Mouse (Mus musculus): ENCODE measurements around the gene Slc8b1. TPM values are rescaled to one million over a fixed set of nuclear protein-coding genes. Genes with fewer than 3 reads are reported as not detected.

Gene Slc8b1
- polyA plus RNA-seq, 1 experiment, result 3.2 TPM

GRCm38 (mm10) chr5:120468830-120469229, 42.1 kb upstream of the Slc8b1 start:
- Histone ChIP-seq H3K27me3 (ENCODE audit: control insufficient read depth, insufficient read depth, low read length) (no peaks in the 10 kb centered on the region), H3K36me3 (ENCODE audit: control insufficient read depth, insufficient read depth, low read length) (no peaks in the 10 kb centered on the region), H3K4me3 (ENCODE audit: control insufficient read depth, low read depth, low read length) (no peak overlapping the region), H3K27ac (ENCODE audit: control insufficient read depth, insufficient read depth, low read depth, low read length) (no peak overlapping the region), H3K4me1 (ENCODE audit: control insufficient read depth, insufficient read depth, low read length) (no peaks in the 10 kb centered on the region)
- TF ChIP-seq CTCF (IDR thresholded peaks at IDR 0.05; ENCODE audit: control insufficient read depth, insufficient read depth, insufficient replicate concordance, low read depth, low read length) (no peak), POLR2A (IDR thresholded peaks at IDR 0.05; ENCODE audit: control insufficient read depth, low read depth, low read length) (no peak)

GRCm38 (mm10) chr5:120471538-120471937, 39.4 kb upstream of the Slc8b1 start:
- no peak overlapping the region for H3K4me3 ChIP-seq (ENCODE audit: control insufficient read depth, low read depth, low read length)
- no peak overlapping the region for H3K27ac ChIP-seq (ENCODE audit: control insufficient read depth, insufficient read depth, low read depth, low read length)
- no peaks in the 10 kb centered on the region for H3K27me3 ChIP-seq (ENCODE audit: control insufficient read depth, insufficient read depth, low read length)
- H3K4me1 ChIP-seq (ENCODE audit: control insufficient read depth, insufficient read depth, low read length), result peaks cover 4% of the 10 kb centered on the region; the same call in 1 of the 2 replicates
- TF ChIP-seq POLR2A (IDR thresholded peaks at IDR 0.05; ENCODE audit: control insufficient read depth, low read depth, low read length) (no peak), CTCF (IDR thresholded peaks at IDR 0.05; ENCODE audit: control insufficient read depth, insufficient read depth, insufficient replicate concordance, low read depth, low read length) (no peak)
- H3K36me3 ChIP-seq (ENCODE audit: control insufficient read depth, insufficient read depth, low read length), result no peaks in the 10 kb centered on the region

- H3K27me3 ChIP-seq (ENCODE audit: control insufficient read depth, insufficient read depth, low read length), result no peaks in the 10 kb centered on the region; the same call in 1 of the 2 replicates
- H3K36me3 ChIP-seq (ENCODE audit: control insufficient read depth, insufficient read depth, low read length), result no peaks in the 10 kb centered on the region
- peaks cover 5% of the 10 kb centered on the region; the same call in 1 of the 2 replicates for H3K4me1 ChIP-seq (ENCODE audit: control insufficient read depth, insufficient read depth, low read length)
- TF ChIP-seq POLR2A (IDR thresholded peaks at IDR 0.05; ENCODE audit: control insufficient read depth, low read depth, low read length), result no peak
- no peak for TF ChIP-seq CTCF (IDR thresholded peaks at IDR 0.05; ENCODE audit: control insufficient read depth, insufficient read depth, insufficient replicate concordance, low read depth, low read length)
- H3K4me3 ChIP-seq (ENCODE audit: control insufficient read depth, low read depth, low read length), result no peak within 1 kb of the TSS
- H3K27ac ChIP-seq (ENCODE audit: control insufficient read depth, insufficient read depth, low read depth, low read length), result no peak within 1 kb of the TSS
Measured at GRCm38 (mm10) chr5:120472770-120473169, 38.2 kb upstream of the Slc8b1 start, which contains the start of gene Sdsl. Gene Sdsl (minus strand): TSS chr5:120472810.

- TF ChIP-seq CTCF (IDR thresholded peaks at IDR 0.05; ENCODE audit: control insufficient read depth, insufficient read depth, insufficient replicate concordance, low read depth, low read length), result no peak
- no peak for TF ChIP-seq POLR2A (IDR thresholded peaks at IDR 0.05; ENCODE audit: control insufficient read depth, low read depth, low read length)
- H3K27ac ChIP-seq (ENCODE audit: control insufficient read depth, insufficient read depth, low read depth, low read length), result no peak overlapping the region
- no peaks in the 10 kb centered on the region for H3K36me3 ChIP-seq (ENCODE audit: control insufficient read depth, insufficient read depth, low read length)
- H3K4me3 ChIP-seq (ENCODE audit: control insufficient read depth, low read depth, low read length), result no peak overlapping the region
- H3K27me3 ChIP-seq (ENCODE audit: control insufficient read depth, insufficient read depth, low read length), result no peaks in the 10 kb centered on the region; the same call in 1 of the 2 replicates
- peaks cover 5% of the 10 kb centered on the region; the same call in 1 of the 2 replicates for H3K4me1 ChIP-seq (ENCODE audit: control insufficient read depth, insufficient read depth, low read length)
Measured at GRCm38 (mm10) chr5:120473361-120473760, 37.6 kb upstream of the Slc8b1 start.

- Histone ChIP-seq H3K4me3 (ENCODE audit: control insufficient read depth, low read depth, low read length) (no peak overlapping the region), H3K36me3 (ENCODE audit: control insufficient read depth, insufficient read depth, low read length) (no peaks in the 10 kb centered on the region), H3K27ac (ENCODE audit: control insufficient read depth, insufficient read depth, low read depth, low read length) (no peak overlapping the region), H3K27me3 (ENCODE audit: control insufficient read depth, insufficient read depth, low read length) (no peaks in the 10 kb centered on the region; the same call in 1 of the 2 replicates), H3K4me1 (ENCODE audit: control insufficient read depth, insufficient read depth, low read length) (peaks cover 5% of the 10 kb centered on the region; the same call in 1 of the 2 replicates)
- no peak for TF ChIP-seq CTCF (IDR thresholded peaks at IDR 0.05; ENCODE audit: control insufficient read depth, insufficient read depth, insufficient replicate concordance, low read depth, low read length)
- no peak for TF ChIP-seq POLR2A (IDR thresholded peaks at IDR 0.05; ENCODE audit: control insufficient read depth, low read depth, low read length)
Measured at GRCm38 (mm10) chr5:120475861-120476260, 35.1 kb upstream of the Slc8b1 start.

- Histone ChIP-seq H3K36me3 (ENCODE audit: control insufficient read depth, insufficient read depth, low read length) (no peaks in the 10 kb centered on the region), H3K27ac (ENCODE audit: control insufficient read depth, insufficient read depth, low read depth, low read length) (no peak within 1 kb of the TSS), H3K27me3 (ENCODE audit: control insufficient read depth, insufficient read depth, low read length) (no peaks in the 10 kb centered on the region; the same call in 1 of the 2 replicates), H3K4me1 (ENCODE audit: control insufficient read depth, insufficient read depth, low read length) (peaks cover 5% of the 10 kb centered on the region; the same call in 1 of the 2 replicates), H3K4me3 (ENCODE audit: control insufficient read depth, low read depth, low read length) (no peak within 1 kb of the TSS)
- no peak for TF ChIP-seq CTCF (IDR thresholded peaks at IDR 0.05; ENCODE audit: control insufficient read depth, insufficient read depth, insufficient replicate concordance, low read depth, low read length)
- TF ChIP-seq POLR2A (IDR thresholded peaks at IDR 0.05; ENCODE audit: control insufficient read depth, low read depth, low read length), result no peak
Measured at GRCm38 (mm10) chr5:120476296-120476695, 34.7 kb upstream of the Slc8b1 start, which contains the start of gene Sds. Gene Sds (plus strand): TSS chr5:120476526.

GRCm38 (mm10) chr5:120477993-120478392, 33.0 kb upstream of the Slc8b1 start:
- no peak overlapping the region for H3K4me3 ChIP-seq (ENCODE audit: control insufficient read depth, low read depth, low read length)
- H3K36me3 ChIP-seq (ENCODE audit: control insufficient read depth, insufficient read depth, low read length), result no peaks in the 10 kb centered on the region
- no peaks in the 10 kb centered on the region; the same call in 1 of the 2 replicates for H3K27me3 ChIP-seq (ENCODE audit: control insufficient read depth, insufficient read depth, low read length)
- TF ChIP-seq POLR2A (IDR thresholded peaks at IDR 0.05; ENCODE audit: control insufficient read depth, low read depth, low read length), result no peak
- TF ChIP-seq CTCF (IDR thresholded peaks at IDR 0.05; ENCODE audit: control insufficient read depth, insufficient read depth, insufficient replicate concordance, low read depth, low read length), result no peak
- peaks cover 5% of the 10 kb centered on the region; the same call in 1 of the 2 replicates for H3K4me1 ChIP-seq (ENCODE audit: control insufficient read depth, insufficient read depth, low read length)
- no peak overlapping the region for H3K27ac ChIP-seq (ENCODE audit: control insufficient read depth, insufficient read depth, low read depth, low read length)

Measured in testis, adult 2 months (tissue).